19 mouse cellular contexts compared by ENCODE assay signal in the genomic region with DNA sequence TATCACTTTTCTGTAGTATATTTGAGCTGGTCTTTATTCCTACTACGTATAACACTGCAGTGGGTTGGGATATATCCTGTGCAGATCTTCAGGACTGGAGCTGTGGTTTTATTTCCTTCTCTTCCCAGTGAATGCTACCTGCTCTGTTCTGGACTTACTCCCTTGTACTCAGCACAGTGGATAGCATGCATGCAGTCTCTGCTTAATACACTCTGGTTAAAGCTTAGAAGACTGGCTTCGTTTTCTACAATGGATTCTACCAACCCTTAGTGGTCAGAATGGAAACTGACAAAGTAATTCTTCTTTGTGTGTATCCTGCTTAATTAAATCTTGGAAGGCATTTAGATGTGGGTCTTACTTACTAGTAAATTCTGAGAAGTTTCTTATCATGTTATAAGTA.
ATAC-seq lines count a peak whose summit lies in the region.
"Had no signal": no experiment of that assay in that cellular context is flagged by ENCODE, and none has a peak within 500 bp of the region (broad histone marks: within the 10 kb centered on the region; RNA-seq: fewer than 3 reads in every experiment).

No protein-coding gene starts in this region.

- H3K9me3 ChIP-seq in forebrain, embryonic 13.5 days (replicated peaks), result no peaks in the 10 kb centered on the region
- no peaks in the 10 kb centered on the region for H3K9me3 ChIP-seq in forebrain, embryonic 12.5 days
- no peaks in the 10 kb centered on the region for H3K9me3 ChIP-seq in neural tube, embryonic 12.5 days
- no peaks in the 10 kb centered on the region for H3K9me3 ChIP-seq in neural tube, embryonic 15.5 days (replicated peaks)
- H3K9me3 ChIP-seq in forebrain, embryonic 16.5 days (ENCODE audit: control insufficient read depth, low read length), result no peaks in the 10 kb centered on the region
- H3K9me3 ChIP-seq in midbrain, embryonic 15.5 days, result no peaks in the 10 kb centered on the region
- H3K9me3 ChIP-seq: embryonic facial prominence, embryonic 10.5 days; embryonic facial prominence, embryonic 13.5 days; G1E; heart, embryonic 10.5 days; heart, embryonic 13.5 days had no signal

- no peak overlapping the region for H3K4me2 ChIP-seq in forebrain, embryonic 13.5 days
- H3K4me2 ChIP-seq in forebrain, embryonic 12.5 days, result no peak overlapping the region
- no peak overlapping the region for H3K4me2 ChIP-seq in neural tube, embryonic 12.5 days (replicated peaks)
- H3K4me2 ChIP-seq in neural tube, embryonic 15.5 days, result no peak overlapping the region
- no peak overlapping the region for H3K4me2 ChIP-seq in forebrain, embryonic 16.5 days (ENCODE audit: low read length)
- H3K4me2 ChIP-seq in midbrain, embryonic 15.5 days, result no peak overlapping the region
- H3K4me2 ChIP-seq: embryonic facial prominence, embryonic 13.5 days; heart, embryonic 13.5 days; hindbrain, embryonic 14.5 days had no signal

- no peak overlapping the region for H3K9ac ChIP-seq in forebrain, embryonic 13.5 days
- H3K9ac ChIP-seq in forebrain, embryonic 12.5 days, result no peak overlapping the region
- no peak overlapping the region for H3K9ac ChIP-seq in neural tube, embryonic 12.5 days
- no peak overlapping the region for H3K9ac ChIP-seq in neural tube, embryonic 15.5 days (replicated peaks)
- no peak overlapping the region for H3K9ac ChIP-seq in forebrain, embryonic 16.5 days (replicated peaks; ENCODE audit: low read depth, low read length)
- no peak overlapping the region for H3K9ac ChIP-seq in midbrain, embryonic 15.5 days
- H3K9ac ChIP-seq: embryonic facial prominence, embryonic 13.5 days; heart, embryonic 13.5 days; hindbrain, embryonic 14.5 days had no signal

- ATAC-seq in forebrain, embryonic 13.5 days, result peak; percentile 69
- no peak; the same call in 1 of the 2 replicates for ATAC-seq in forebrain, embryonic 12.5 days (ENCODE audit: low FRiP score)
- ATAC-seq in neural tube, embryonic 12.5 days (ENCODE audit: low FRiP score, low read depth), result 0 out of 2 replicates have a peak, but pooled peaks have one; percentile 44
- no peak for ATAC-seq in neural tube, embryonic 15.5 days (ENCODE audit: low FRiP score)
- peak; percentile 64 for ATAC-seq in forebrain, embryonic 16.5 days
- ATAC-seq in midbrain, embryonic 15.5 days (replicated peaks), result no peak
- ATAC-seq: hindbrain, postnatal 0 days; inflammation-experienced regulatory T-cells, adult 6 months; intestine, embryonic 16.5 days; Patski had no signal

- no peaks in the 10 kb centered on the region for H3K36me3 ChIP-seq in forebrain, embryonic 13.5 days (ENCODE audit: poor library complexity, severe bottlenecking)
- no peaks in the 10 kb centered on the region for H3K36me3 ChIP-seq in forebrain, embryonic 12.5 days (replicated peaks)
- no peaks in the 10 kb centered on the region for H3K36me3 ChIP-seq in neural tube, embryonic 12.5 days
- H3K36me3 ChIP-seq in neural tube, embryonic 15.5 days, result no peaks in the 10 kb centered on the region
- no peaks in the 10 kb centered on the region for H3K36me3 ChIP-seq in forebrain, embryonic 16.5 days (ENCODE audit: control insufficient read depth, insufficient read depth)
- H3K36me3 ChIP-seq in midbrain, embryonic 15.5 days (replicated peaks), result no peaks in the 10 kb centered on the region
- H3K36me3 ChIP-seq: embryonic facial prominence, embryonic 10.5 days; embryonic facial prominence, embryonic 13.5 days; G1E; heart, embryonic 10.5 days; heart, embryonic 13.5 days had no signal

- H3K4me1 ChIP-seq in forebrain, embryonic 13.5 days, result peaks cover 9% of the 10 kb centered on the region
- peaks cover 2% of the 10 kb centered on the region; the same call in 1 of the 2 replicates for H3K4me1 ChIP-seq in forebrain, embryonic 12.5 days
- H3K4me1 ChIP-seq in neural tube, embryonic 12.5 days, result no peaks in the 10 kb centered on the region
- no peaks in the 10 kb centered on the region for H3K4me1 ChIP-seq in neural tube, embryonic 15.5 days
- H3K4me1 ChIP-seq in forebrain, embryonic 16.5 days (replicated peaks; ENCODE audit: control insufficient read depth, insufficient read depth, low read length), result peaks cover 3% of the 10 kb centered on the region; the same call in 1 of the 2 replicates
- no peaks in the 10 kb centered on the region; the same call in 1 of the 2 replicates for H3K4me1 ChIP-seq in midbrain, embryonic 15.5 days
- H3K4me1 ChIP-seq: embryonic facial prominence, embryonic 10.5 days; embryonic facial prominence, embryonic 13.5 days; heart, embryonic 10.5 days; heart, embryonic 13.5 days had no signal

- H3K27me3 ChIP-seq in forebrain, embryonic 13.5 days, result no peaks in the 10 kb centered on the region
- no peaks in the 10 kb centered on the region for H3K27me3 ChIP-seq in forebrain, embryonic 12.5 days
- H3K27me3 ChIP-seq in neural tube, embryonic 12.5 days (replicated peaks), result no peaks in the 10 kb centered on the region
- no peaks in the 10 kb centered on the region for H3K27me3 ChIP-seq in neural tube, embryonic 15.5 days (replicated peaks)
- H3K27me3 ChIP-seq in forebrain, embryonic 16.5 days (replicated peaks; ENCODE audit: control insufficient read depth, insufficient read depth, low read length), result no peaks in the 10 kb centered on the region
- H3K27me3 ChIP-seq in midbrain, embryonic 15.5 days (replicated peaks), result no peaks in the 10 kb centered on the region
- H3K27me3 ChIP-seq: CH12.LX; embryonic facial prominence, embryonic 13.5 days; heart, embryonic 13.5 days; Patski had no signal

- WGBS in forebrain, embryonic 13.5 days, result 53% methylated on average over 2 of the region's 2 CpGs
- WGBS in forebrain, embryonic 12.5 days, result 57% methylated on average over 2 of the region's 2 CpGs
- WGBS in neural tube, embryonic 12.5 days, result 79% methylated on average over 2 of the region's 2 CpGs
- WGBS in neural tube, embryonic 15.5 days, result 75% methylated on average over 2 of the region's 2 CpGs
- WGBS in forebrain, embryonic 16.5 days, result 42% methylated on average over 2 of the region's 2 CpGs
- 64% methylated on average over 2 of the region's 2 CpGs for WGBS in midbrain, embryonic 15.5 days

- no peak overlapping the region for H3K4me3 ChIP-seq in forebrain, embryonic 13.5 days
- H3K4me3 ChIP-seq in forebrain, embryonic 12.5 days (replicated peaks), result no peak overlapping the region
- H3K4me3 ChIP-seq in neural tube, embryonic 12.5 days, result no peak overlapping the region
- no peak overlapping the region for H3K4me3 ChIP-seq in neural tube, embryonic 15.5 days (replicated peaks)
- H3K4me3 ChIP-seq in forebrain, embryonic 16.5 days (replicated peaks; ENCODE audit: low read length), result no peak overlapping the region
- no peak overlapping the region for H3K4me3 ChIP-seq in midbrain, embryonic 15.5 days
- H3K4me3 ChIP-seq: embryonic facial prominence, embryonic 10.5 days; embryonic facial prominence, embryonic 13.5 days; erythroblast, embryonic 14.5 days; heart, adult 2 months; heart, embryonic 10.5 days; heart, embryonic 13.5 days had no signal

- no peak overlapping the region for H3K27ac ChIP-seq in forebrain, embryonic 13.5 days
- no peak overlapping the region for H3K27ac ChIP-seq in forebrain, embryonic 12.5 days
- no peak overlapping the region for H3K27ac ChIP-seq in neural tube, embryonic 12.5 days
- no peak overlapping the region for H3K27ac ChIP-seq in neural tube, embryonic 15.5 days (replicated peaks)
- H3K27ac ChIP-seq in forebrain, embryonic 16.5 days (ENCODE audit: low read length), result no peak overlapping the region
- H3K27ac ChIP-seq in midbrain, embryonic 15.5 days, result no peak overlapping the region
- H3K27ac ChIP-seq: embryonic facial prominence, embryonic 10.5 days; embryonic facial prominence, embryonic 13.5 days; heart, adult 2 months; heart, embryonic 10.5 days; heart, embryonic 13.5 days; hindbrain, embryonic 14.5 days; hindbrain, postnatal 0 days had no signal

Comparison
In these comparisons a context has a peak if more than half of its experiments do, and no peak if none do; other contexts are left out.
1. ATAC-seq: peak in forebrain, embryonic 13.5 days (single experiment), neural tube, embryonic 12.5 days (single experiment) and forebrain, embryonic 16.5 days (single experiment); none in forebrain, embryonic 12.5 days (single experiment), neural tube, embryonic 15.5 days (single experiment) and midbrain, embryonic 15.5 days (single experiment).